Mouse (Mus musculus): ENCODE measurements at regions not wholly inside any gene's neighbourhood (a gene's known extent, or its start where the extent isn't known, plus 50 kb on each side); places are given as distances from the start of the nearest gene placed in this dataset.

- no peak for TF ChIP-seq CTCF (IDR thresholded peaks at IDR 0.05; ENCODE audit: low read depth, low read length)
- TF ChIP-seq POLR2A (IDR thresholded peaks at IDR 0.05; ENCODE audit: insufficient read depth, low read length), result no peak
These were observed 103.8 kb upstream of the Inhba start for GRCm38 (mm10) chr13:15907806-15908205.

Measured in ES-Bruce4 (cell line).